Mouse (Mus musculus): ENCODE measurements around the gene Ppp1r37. TPM values are rescaled to one million over a fixed set of nuclear protein-coding genes. Genes with fewer than 3 reads are reported as not detected.

Gene Ppp1r37
- total and polyA plus RNA-seq, 2 experiments from 2014 or later: 27.2 to 87.8 TPM

DNA sequence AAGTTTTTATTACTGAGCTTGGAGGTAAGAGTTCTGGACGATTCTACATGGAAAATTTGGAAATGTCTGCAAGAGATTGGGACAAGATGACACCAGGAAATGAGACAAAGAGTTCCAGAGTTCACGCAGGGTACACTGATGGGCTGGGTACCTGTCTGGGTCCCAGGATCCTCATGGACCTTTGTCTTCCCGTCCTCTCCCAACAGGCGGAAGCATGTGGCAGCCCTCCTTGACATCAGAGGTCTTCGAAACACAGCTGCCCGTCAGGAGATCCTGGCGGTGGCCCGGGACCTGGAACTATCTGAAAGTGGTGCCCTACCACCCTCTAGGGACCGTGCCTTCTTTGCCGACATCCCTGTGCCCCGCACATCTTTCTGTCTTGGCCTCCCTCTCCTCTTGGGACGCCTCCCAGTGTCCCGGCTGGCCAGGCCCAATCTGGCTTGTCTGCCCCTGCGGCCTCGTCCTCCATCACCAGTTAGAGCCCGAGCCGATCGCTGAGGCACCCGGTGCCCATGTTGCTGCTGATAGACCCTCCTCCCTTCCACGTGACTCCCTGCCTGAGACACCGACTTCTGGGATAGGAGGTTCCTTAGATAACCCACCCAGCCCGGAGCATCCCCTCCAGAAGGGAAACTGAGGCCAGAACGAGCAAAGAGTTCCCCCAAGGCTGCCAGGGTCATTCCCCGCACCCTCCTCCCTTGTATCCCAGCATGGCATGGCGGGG lies 68.0 kb downstream of the Ppp1r37 start:
- no peaks in the 10 kb centered on the region for H3K36me3 ChIP-seq (ENCODE audit: insufficient read depth)
- TF ChIP-seq CTCF (IDR thresholded peaks at IDR 0.05; ENCODE audit: low read depth): no peak
- 86% methylated on average over 25 of the region's 25 CpGs for WGBS
- H3K4me2 ChIP-seq (ENCODE audit: low read depth): no peak overlapping the region
- H3K27ac ChIP-seq (ENCODE audit: low read depth, low read length): no peak overlapping the region
- DNase-seq (no peak), ATAC-seq (no peak)
- no peaks in the 10 kb centered on the region for H3K4me1 ChIP-seq (ENCODE audit: insufficient read depth)
- H3K27me3 ChIP-seq (ENCODE audit: insufficient read depth, low read length): peaks cover 18% of the 10 kb centered on the region
- H3K9ac ChIP-seq: no peak overlapping the region
- no peaks in the 10 kb centered on the region for H3K9me3 ChIP-seq (ENCODE audit: low read length)
- no peak overlapping the region for H3K4me3 ChIP-seq (ENCODE audit: low read depth, low read length)

DNA sequence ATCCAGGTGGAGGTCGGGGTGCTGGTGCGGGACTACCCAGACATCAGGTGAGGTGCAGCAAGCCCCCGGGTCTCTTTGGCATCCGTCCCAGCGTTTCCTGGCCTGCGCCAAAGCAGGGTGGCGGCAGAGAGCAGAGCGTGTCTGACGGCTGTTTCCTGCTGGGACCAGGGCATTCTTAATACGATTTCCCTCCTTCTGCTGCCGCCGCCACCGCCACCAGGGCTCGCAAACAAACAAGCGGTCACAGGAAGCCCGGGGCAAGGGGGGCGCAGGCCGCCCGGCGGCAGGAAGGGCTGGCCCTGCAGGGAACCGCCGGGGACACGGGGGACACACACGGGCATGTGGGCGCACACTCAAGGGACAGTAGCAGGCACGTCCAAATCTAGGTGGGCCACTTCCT lies 71.1 kb downstream of the Ppp1r37 start:
- Histone ChIP-seq H3K4me2 (ENCODE audit: low read depth) (no peak overlapping the region; the same call in 1 of the 2 replicates), H3K4me1 (ENCODE audit: insufficient read depth) (no peaks in the 10 kb centered on the region), H3K9me3 (ENCODE audit: low read length) (no peaks in the 10 kb centered on the region), H3K36me3 (ENCODE audit: insufficient read depth) (no peaks in the 10 kb centered on the region), H3K9ac (no peak overlapping the region), H3K27me3 (ENCODE audit: insufficient read depth, low read length) (peaks cover 34% of the 10 kb centered on the region), H3K27ac (ENCODE audit: low read depth, low read length) (no peak overlapping the region), H3K4me3 (ENCODE audit: low read depth, low read length) (no peak overlapping the region)
- peak; percentile 40 for TF ChIP-seq CTCF (IDR thresholded peaks at IDR 0.05; ENCODE audit: low read depth)
- no peak for DNase-seq
- ATAC-seq: no peak
- WGBS: 6% methylated on average over 26 of the region's 26 CpGs

- Histone ChIP-seq H3K9ac (peak overlapping the region; percentile 18; the same call in 1 of the 2 replicates), H3K4me3 (ENCODE audit: low read depth, low read length) (peak overlapping the region; percentile 21), H3K4me2 (ENCODE audit: low read depth) (peak overlapping the region; percentile 44), H3K4me1 (ENCODE audit: insufficient read depth) (no peaks in the 10 kb centered on the region), H3K27ac (ENCODE audit: low read depth, low read length) (no peak overlapping the region), H3K27me3 (ENCODE audit: insufficient read depth, low read length) (peaks cover 34% of the 10 kb centered on the region), H3K9me3 (ENCODE audit: low read length) (no peaks in the 10 kb centered on the region), H3K36me3 (ENCODE audit: insufficient read depth) (no peaks in the 10 kb centered on the region)
- ATAC-seq (peak; percentile 45; the same call in 1 of the 2 replicates), DNase-seq (peak; percentile 32)
- WGBS: 5% methylated on average over 30 of the region's 31 CpGs
- no peak for TF ChIP-seq CTCF (IDR thresholded peaks at IDR 0.05; ENCODE audit: low read depth)
These were observed 73.4 kb downstream of the Ppp1r37 start for GRCm38 (mm10) chr7:19489525-19489924.

DNA sequence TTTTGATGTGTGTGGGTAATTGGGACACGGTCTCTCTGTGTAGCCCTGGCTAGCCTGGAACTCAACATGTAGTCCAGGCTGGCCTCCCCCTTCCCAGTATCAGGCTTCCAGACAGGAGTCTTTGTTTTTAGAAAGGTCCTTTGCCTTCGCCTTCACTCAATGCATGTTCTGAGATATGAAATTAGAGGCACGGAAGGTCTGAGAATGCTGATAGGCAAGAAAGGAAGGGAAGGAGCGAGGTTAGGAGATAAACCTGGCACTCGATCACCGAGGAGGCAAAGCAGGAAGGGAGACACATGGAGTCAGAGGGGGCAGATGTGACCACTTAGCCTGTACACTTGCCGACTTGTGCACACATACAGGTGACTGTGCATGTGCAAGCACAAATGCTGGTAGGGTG lies 76.3 kb downstream of the Ppp1r37 start:
- H3K36me3 ChIP-seq (ENCODE audit: insufficient read depth): no peaks in the 10 kb centered on the region
- H3K4me3 ChIP-seq (ENCODE audit: low read depth, low read length): no peak overlapping the region
- H3K4me2 ChIP-seq (ENCODE audit: low read depth): no peak overlapping the region
- H3K27ac ChIP-seq (ENCODE audit: low read depth, low read length): no peak overlapping the region
- ATAC-seq (no peak), DNase-seq (no peak)
- WGBS: 91% methylated on average over 7 of the region's 7 CpGs
- no peaks in the 10 kb centered on the region for H3K4me1 ChIP-seq (ENCODE audit: insufficient read depth)
- no peak overlapping the region for H3K9ac ChIP-seq
- TF ChIP-seq CTCF (IDR thresholded peaks at IDR 0.05; ENCODE audit: low read depth): no peak
- peaks cover 31% of the 10 kb centered on the region for H3K27me3 ChIP-seq (ENCODE audit: insufficient read depth, low read length)
- no peaks in the 10 kb centered on the region for H3K9me3 ChIP-seq (ENCODE audit: low read length)

- Histone ChIP-seq H3K27ac (ENCODE audit: low read depth, low read length) (no peak overlapping the region), H3K9ac (no peak overlapping the region), H3K36me3 (ENCODE audit: insufficient read depth) (no peaks in the 10 kb centered on the region), H3K4me1 (ENCODE audit: insufficient read depth) (no peaks in the 10 kb centered on the region), H3K4me3 (ENCODE audit: low read depth, low read length) (no peak overlapping the region), H3K9me3 (ENCODE audit: low read length) (no peaks in the 10 kb centered on the region), H3K4me2 (ENCODE audit: low read depth) (no peak overlapping the region), H3K27me3 (ENCODE audit: insufficient read depth, low read length) (peaks cover 20% of the 10 kb centered on the region)
- TF ChIP-seq CTCF (IDR thresholded peaks at IDR 0.05; ENCODE audit: low read depth): no peak
- ATAC-seq (no peak), DNase-seq (no peak)
- 70% methylated on average over 1 of the region's 1 CpGs for WGBS
These were observed 77.4 kb downstream of the Ppp1r37 start for GRCm38 (mm10) chr7:19485488-19485887.

DNA sequence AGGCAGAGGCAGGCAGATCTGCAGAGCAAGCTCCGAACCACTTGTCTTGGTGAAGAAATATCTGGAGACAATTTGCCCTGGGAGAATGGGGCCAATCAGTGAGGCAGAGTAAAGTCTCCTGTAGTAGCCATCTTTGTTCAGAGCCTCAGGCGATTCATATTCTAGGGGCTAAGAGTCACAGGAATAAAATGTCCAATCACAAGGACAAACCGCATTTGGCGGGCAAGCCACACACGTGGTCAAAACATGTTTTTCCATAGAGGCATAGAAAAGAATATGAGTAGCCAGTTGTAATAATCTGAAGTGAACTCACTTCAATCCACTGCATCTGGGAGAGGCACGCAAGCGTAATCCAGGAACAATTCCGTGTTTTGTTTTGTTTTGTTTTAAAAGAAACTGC lies 79.6 kb downstream of the Ppp1r37 start:
- H3K4me3 ChIP-seq (ENCODE audit: low read depth, low read length): no peak overlapping the region
- no peak overlapping the region for H3K4me2 ChIP-seq (ENCODE audit: low read depth)
- H3K27ac ChIP-seq (ENCODE audit: low read depth, low read length): no peak overlapping the region
- no peaks in the 10 kb centered on the region for H3K36me3 ChIP-seq (ENCODE audit: insufficient read depth)
- no peaks in the 10 kb centered on the region for H3K4me1 ChIP-seq (ENCODE audit: insufficient read depth)
- TF ChIP-seq CTCF (IDR thresholded peaks at IDR 0.05; ENCODE audit: low read depth): no peak
- no peak overlapping the region for H3K9ac ChIP-seq
- WGBS: 83% methylated on average over 8 of the region's 8 CpGs
- DNase-seq (no peak), ATAC-seq (no peak)
- H3K9me3 ChIP-seq (ENCODE audit: low read length): no peaks in the 10 kb centered on the region
- peaks cover 3% of the 10 kb centered on the region; the same call in 1 of the 2 replicates for H3K27me3 ChIP-seq (ENCODE audit: insufficient read depth, low read length)

Other genes with a start within 250 kb of the Ppp1r37 start
- 56.6 and 73.6 TPM in 2 replicates for gene Ercc1, start 218.3 kb downstream of the Ppp1r37 start, total RNA-seq (2014; rRNA removed)
- 80.5 and 81.0 TPM in 2 replicates for gene Ercc1, start 218.3 kb downstream of the Ppp1r37 start, polyA plus RNA-seq (2015; fragmentation: Nextera tagmentation; extraction: Ambion mirVana)
- 12.1 and 15.5 TPM in 2 replicates for gene Cd3eap, start 203.6 kb downstream of the Ppp1r37 start, total RNA-seq (2014; rRNA removed)
- 19.4 and 21.6 TPM in 2 replicates for gene Cd3eap, start 203.6 kb downstream of the Ppp1r37 start, polyA plus RNA-seq (2015; fragmentation: Nextera tagmentation; extraction: Ambion mirVana)
- 0.76 and 1.2 TPM in 2 replicates for gene Ppp1r13l, start 203.3 kb downstream of the Ppp1r37 start, total RNA-seq (2014; rRNA removed)
- 2.0 and 2.1 TPM in 2 replicates for gene Ppp1r13l, start 203.3 kb downstream of the Ppp1r37 start, polyA plus RNA-seq (2015; fragmentation: Nextera tagmentation; extraction: Ambion mirVana)
- 47.7 and 58.2 TPM in 2 replicates for gene Ercc2, start 181.1 kb downstream of the Ppp1r37 start, total RNA-seq (2014; rRNA removed)
- 17.9 and 21.8 TPM in 2 replicates for gene Ercc2, start 181.1 kb downstream of the Ppp1r37 start, polyA plus RNA-seq (2015; fragmentation: Nextera tagmentation; extraction: Ambion mirVana)
- gene Klc3, start 159.0 kb downstream of the Ppp1r37 start, total RNA-seq (2014; rRNA removed): 2.2 and 3.0 TPM in 2 replicates
- 2.1 and 2.9 TPM in 2 replicates for gene Klc3, start 159.0 kb downstream of the Ppp1r37 start, polyA plus RNA-seq (2015; fragmentation: Nextera tagmentation; extraction: Ambion mirVana)
- 0.48 and 4.2 TPM in 2 replicates for gene Ckm, start 158.3 kb downstream of the Ppp1r37 start, total RNA-seq (2014; rRNA removed)
- gene Ckm, start 158.3 kb downstream of the Ppp1r37 start, polyA plus RNA-seq (2015; fragmentation: Nextera tagmentation; extraction: Ambion mirVana): not detected in 2 replicates
- 46.7 and 47.1 TPM in 2 replicates for gene Mark4, start 104.3 kb downstream of the Ppp1r37 start, total RNA-seq (2014; rRNA removed)
- gene Mark4, start 104.3 kb downstream of the Ppp1r37 start, polyA plus RNA-seq (2015; fragmentation: Nextera tagmentation; extraction: Ambion mirVana): 16.1 and 21.0 TPM in 2 replicates
- gene Exoc3l2, start 99.7 kb downstream of the Ppp1r37 start, total RNA-seq (2014; rRNA removed): 0.14 and 0.23 TPM in 2 replicates
- 0.36 and 0.38 TPM in 2 replicates for gene Exoc3l2, start 99.7 kb downstream of the Ppp1r37 start, polyA plus RNA-seq (2015; fragmentation: Nextera tagmentation; extraction: Ambion mirVana)
- gene Bloc1s3, start 54.7 kb downstream of the Ppp1r37 start, total RNA-seq (2014; rRNA removed): 17.3 and 17.8 TPM in 2 replicates
- 4.5 and 5.1 TPM in 2 replicates for gene Bloc1s3, start 54.7 kb downstream of the Ppp1r37 start, polyA plus RNA-seq (2015; fragmentation: Nextera tagmentation; extraction: Ambion mirVana)
- gene Trappc6a, start 54.7 kb downstream of the Ppp1r37 start, total RNA-seq (2014; rRNA removed): 28.5 and 28.8 TPM in 2 replicates
- 38.7 and 38.8 TPM in 2 replicates for gene Trappc6a, start 54.7 kb downstream of the Ppp1r37 start, polyA plus RNA-seq (2015; fragmentation: Nextera tagmentation; extraction: Ambion mirVana)
- gene Nkpd1, start 45.2 kb downstream of the Ppp1r37 start, total RNA-seq (2014; rRNA removed): 2.0 and 3.4 TPM in 2 replicates
- 1.1 and 2.3 TPM in 2 replicates for gene Nkpd1, start 45.2 kb downstream of the Ppp1r37 start, polyA plus RNA-seq (2015; fragmentation: Nextera tagmentation; extraction: Ambion mirVana)
- 0.31 and 1.2 TPM in 2 replicates for gene Zfp296, start 14.2 kb upstream of the Ppp1r37 start, total RNA-seq (2014; rRNA removed)
- 0.09 and 0.16 TPM in 2 replicates for gene Zfp296, start 14.2 kb upstream of the Ppp1r37 start, polyA plus RNA-seq (2015; fragmentation: Nextera tagmentation; extraction: Ambion mirVana)
- gene Gemin7, start 14.5 kb upstream of the Ppp1r37 start, total RNA-seq (2014; rRNA removed): 38.2 and 56.4 TPM in 2 replicates
- gene Gemin7, start 14.5 kb upstream of the Ppp1r37 start, polyA plus RNA-seq (2015; fragmentation: Nextera tagmentation; extraction: Ambion mirVana): 145 and 148 TPM in 2 replicates
- gene Clasrp, start 41.4 kb upstream of the Ppp1r37 start, total RNA-seq (2014; rRNA removed): 56.0 and 89.0 TPM in 2 replicates
- gene Clasrp, start 41.4 kb upstream of the Ppp1r37 start, polyA plus RNA-seq (2015; fragmentation: Nextera tagmentation; extraction: Ambion mirVana): 50.1 and 56.8 TPM in 2 replicates
- 6.5 and 6.9 TPM in 2 replicates for gene Relb, start 66.4 kb upstream of the Ppp1r37 start, total RNA-seq (2014; rRNA removed)
- gene Relb, start 66.4 kb upstream of the Ppp1r37 start, polyA plus RNA-seq (2015; fragmentation: Nextera tagmentation; extraction: Ambion mirVana): 4.5 and 5.4 TPM in 2 replicates
- 93.2 and 109 TPM in 2 replicates for gene Clptm1, start 102.0 kb upstream of the Ppp1r37 start, total RNA-seq (2014; rRNA removed)
- gene Clptm1, start 102.0 kb upstream of the Ppp1r37 start, polyA plus RNA-seq (2015; fragmentation: Nextera tagmentation; extraction: Ambion mirVana): 111 and 136 TPM in 2 replicates
- 0.86 TPM in 1 of 2 replicates, not detected in the other for gene Apoc2, start 114.9 kb upstream of the Ppp1r37 start, total RNA-seq (2014; rRNA removed)
- 0.50 TPM in 1 of 2 replicates, not detected in the other for gene Apoc2, start 114.9 kb upstream of the Ppp1r37 start, polyA plus RNA-seq (2015; fragmentation: Nextera tagmentation; extraction: Ambion mirVana)
- not detected in 2 replicates for gene Gm44805, start 118.3 kb upstream of the Ppp1r37 start, total RNA-seq (2014; rRNA removed)
- not detected in 2 replicates for gene Gm44805, start 118.3 kb upstream of the Ppp1r37 start, polyA plus RNA-seq (2015; fragmentation: Nextera tagmentation; extraction: Ambion mirVana)
- not detected in 2 replicates for gene Apoc4, start 118.4 kb upstream of the Ppp1r37 start, total RNA-seq (2014; rRNA removed)
- not detected in 2 replicates for gene Apoc4, start 118.4 kb upstream of the Ppp1r37 start, polyA plus RNA-seq (2015; fragmentation: Nextera tagmentation; extraction: Ambion mirVana)
- 2.1 and 5.3 TPM in 2 replicates for gene Apoc1, start 129.6 kb upstream of the Ppp1r37 start, total RNA-seq (2014; rRNA removed)
- 3.0 and 5.5 TPM in 2 replicates for gene Apoc1, start 129.6 kb upstream of the Ppp1r37 start, polyA plus RNA-seq (2015; fragmentation: Nextera tagmentation; extraction: Ambion mirVana)
- 1,116 and 1,436 TPM in 2 replicates for gene Apoe, start 136.1 kb upstream of the Ppp1r37 start, total RNA-seq (2014; rRNA removed)
- 1,283 and 1,495 TPM in 2 replicates for gene Apoe, start 136.1 kb upstream of the Ppp1r37 start, polyA plus RNA-seq (2015; fragmentation: Nextera tagmentation; extraction: Ambion mirVana)
- 98.9 and 113 TPM in 2 replicates for gene Tomm40, start 152.4 kb upstream of the Ppp1r37 start, total RNA-seq (2014; rRNA removed)
- gene Tomm40, start 152.4 kb upstream of the Ppp1r37 start, polyA plus RNA-seq (2015; fragmentation: Nextera tagmentation; extraction: Ambion mirVana): 146 and 147 TPM in 2 replicates
- gene Nectin2, start 187.4 kb upstream of the Ppp1r37 start, total RNA-seq (2014; rRNA removed): 44.2 and 44.7 TPM in 2 replicates
- gene Nectin2, start 187.4 kb upstream of the Ppp1r37 start, polyA plus RNA-seq (2015; fragmentation: Nextera tagmentation; extraction: Ambion mirVana): 47.2 and 48.7 TPM in 2 replicates
- gene Bcam, start 207.9 kb upstream of the Ppp1r37 start, total RNA-seq (2014; rRNA removed): 12.2 and 19.5 TPM in 2 replicates
- gene Bcam, start 207.9 kb upstream of the Ppp1r37 start, polyA plus RNA-seq (2015; fragmentation: Nextera tagmentation; extraction: Ambion mirVana): 10.9 and 12.7 TPM in 2 replicates
- 0.38 and 1.1 TPM in 2 replicates for gene Cblc, start 233.7 kb upstream of the Ppp1r37 start, total RNA-seq (2014; rRNA removed)
- 0.67 and 0.84 TPM in 2 replicates for gene Cblc, start 233.7 kb upstream of the Ppp1r37 start, polyA plus RNA-seq (2015; fragmentation: Nextera tagmentation; extraction: Ambion mirVana)

Measured in forebrain, postnatal 0 days (tissue).